Mouse (Mus musculus): Measurements from ENCODE around the gene Anxa3.

GRCm38 (mm10) chr5:96890367-96890766, 97.2 kb downstream of the Anxa3 start:
- TF ChIP-seq CTCF (IDR thresholded peaks at IDR 0.05; ENCODE audit: low read depth, low read length) (no peak), POLR2A (IDR thresholded peaks at IDR 0.05; ENCODE audit: borderline replicate concordance, low read depth, low read length) (no peak)

Measured in bone marrow macrophage, adult 2 months (primary cell).